Mouse (Mus musculus): ENCODE measurements around the gene Adra2b. TPM values are rescaled to one million over a fixed set of nuclear protein-coding genes. Genes with fewer than 3 reads are reported as not detected.

Gene Adra2b
- polyA plus RNA-seq, 1 experiment from 2014 or later = 0.35 TPM

Other genes with a start within 250 kb of the Adra2b start
- 8.6 and 11.1 TPM in 2 replicates for gene Ncaph, start 229.3 kb upstream of the Adra2b start, polyA plus RNA-seq (2014; fragmentation: Nextera tagmentation; extraction: Ambion mirVana)
- gene Itpripl1, start 219.8 kb upstream of the Adra2b start, polyA plus RNA-seq (2014; fragmentation: Nextera tagmentation; extraction: Ambion mirVana) = 9.0 and 12.1 TPM in 2 replicates
- gene 1810024B03Rik, start 154.9 kb upstream of the Adra2b start, polyA plus RNA-seq (2014; fragmentation: Nextera tagmentation; extraction: Ambion mirVana) = 1.1 and 1.5 TPM in 2 replicates
- 64.3 and 73.7 TPM in 2 replicates for gene Snrnp200, start 154.8 kb upstream of the Adra2b start, polyA plus RNA-seq (2014; fragmentation: Nextera tagmentation; extraction: Ambion mirVana)
- 59.0 and 59.9 TPM in 2 replicates for gene Ciao1, start 115.4 kb upstream of the Adra2b start, polyA plus RNA-seq (2014; fragmentation: Nextera tagmentation; extraction: Ambion mirVana)
- 35.1 and 48.8 TPM in 2 replicates for gene Tmem127, start 115.3 kb upstream of the Adra2b start, polyA plus RNA-seq (2014; fragmentation: Nextera tagmentation; extraction: Ambion mirVana)
- 103 and 110 TPM in 2 replicates for gene Stard7, start 93.0 kb upstream of the Adra2b start, polyA plus RNA-seq (2014; fragmentation: Nextera tagmentation; extraction: Ambion mirVana)
- 12.4 and 14.9 TPM in 2 replicates for gene Dusp2, start 27.0 kb upstream of the Adra2b start, polyA plus RNA-seq (2014; fragmentation: Nextera tagmentation; extraction: Ambion mirVana)
- gene Astl, start 24.6 kb upstream of the Adra2b start, polyA plus RNA-seq (2014; fragmentation: Nextera tagmentation; extraction: Ambion mirVana) = not detected in 2 replicates
- gene Gpat2, start 62.0 kb downstream of the Adra2b start, polyA plus RNA-seq (2014; fragmentation: Nextera tagmentation; extraction: Ambion mirVana) = 0.12 and 0.17 TPM in 2 replicates
- 31.9 and 40.6 TPM in 2 replicates for gene Fahd2a, start 81.4 kb downstream of the Adra2b start, polyA plus RNA-seq (2014; fragmentation: Nextera tagmentation; extraction: Ambion mirVana)
- 9.2 and 12.6 TPM in 2 replicates for gene Kcnip3, start 158.9 kb downstream of the Adra2b start, polyA plus RNA-seq (2014; fragmentation: Nextera tagmentation; extraction: Ambion mirVana)
- not detected in 2 replicates for gene Prom2, start 178.3 kb downstream of the Adra2b start, polyA plus RNA-seq (2014; fragmentation: Nextera tagmentation; extraction: Ambion mirVana)
- 7.7 and 9.3 TPM in 2 replicates for gene Zfp661, start 223.9 kb downstream of the Adra2b start, polyA plus RNA-seq (2014; fragmentation: Nextera tagmentation; extraction: Ambion mirVana)
- 140 and 141 TPM in 2 replicates for gene Mrps5, start 224.0 kb downstream of the Adra2b start, polyA plus RNA-seq (2014; fragmentation: Nextera tagmentation; extraction: Ambion mirVana)

All from neural tube, embryonic 14.5 days (tissue).